Mouse (Mus musculus): Measurements from ENCODE around the gene Nav2. TPM values are rescaled to one million over a fixed set of nuclear protein-coding genes. Genes with fewer than 3 reads are reported as not detected.
A peak's percentile ranks its signal among the peaks of the same experiment; 100 is the strongest.

The Nav2 gene
- 33.9 and 34.2 TPM in 2 replicates for polyA plus RNA-seq (2015; fragmentation: Nextera tagmentation; extraction: Ambion mirVana)

DNA sequence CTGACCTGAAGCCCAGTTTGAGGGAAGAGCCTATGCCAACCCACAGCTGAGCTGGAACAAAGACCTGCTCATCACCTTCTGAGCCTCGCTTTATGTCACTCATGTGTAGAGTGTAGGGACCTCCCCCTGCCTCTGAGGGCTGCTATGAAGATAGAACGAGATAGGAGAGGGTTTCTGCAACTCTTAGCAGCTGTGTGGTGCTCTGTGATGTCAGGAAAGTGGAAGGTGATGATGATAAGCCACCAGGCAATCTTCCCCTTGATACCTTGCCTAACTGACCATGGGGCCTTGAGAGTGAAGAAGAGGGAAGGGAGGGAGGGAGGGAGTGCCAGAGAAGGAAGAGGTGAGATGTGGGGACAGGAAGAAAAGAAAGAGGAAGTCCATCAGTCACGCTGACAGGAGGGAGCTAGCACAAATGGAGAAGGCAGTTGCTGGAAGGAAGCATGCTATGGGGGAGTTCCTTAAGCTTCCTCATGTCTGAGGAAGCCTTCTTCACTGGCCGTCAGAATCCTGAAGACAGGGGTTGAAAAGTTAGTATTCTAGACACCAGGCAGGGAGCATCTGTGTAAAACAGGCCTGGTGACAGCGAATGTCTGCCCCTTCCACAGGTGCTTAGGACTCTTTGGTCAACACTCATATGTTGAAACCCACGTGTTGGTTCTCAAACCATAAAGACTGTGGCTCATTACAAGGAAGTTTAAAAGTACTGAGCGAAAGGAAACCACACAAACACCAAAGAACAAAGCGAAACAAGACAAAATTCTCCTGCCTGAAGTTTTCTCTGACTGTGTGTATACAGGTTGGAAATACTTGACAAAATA, at the start of gene Nav2:
Nav2 (plus strand) TSS at position 196 of the 821 bp plus-strand sequence.
- H3K4me2 ChIP-seq (ENCODE audit: low read depth, low read length): no peak within 1 kb of the TSS
- 51% methylated on average over 8 of the region's 8 CpGs for WGBS

DNA sequence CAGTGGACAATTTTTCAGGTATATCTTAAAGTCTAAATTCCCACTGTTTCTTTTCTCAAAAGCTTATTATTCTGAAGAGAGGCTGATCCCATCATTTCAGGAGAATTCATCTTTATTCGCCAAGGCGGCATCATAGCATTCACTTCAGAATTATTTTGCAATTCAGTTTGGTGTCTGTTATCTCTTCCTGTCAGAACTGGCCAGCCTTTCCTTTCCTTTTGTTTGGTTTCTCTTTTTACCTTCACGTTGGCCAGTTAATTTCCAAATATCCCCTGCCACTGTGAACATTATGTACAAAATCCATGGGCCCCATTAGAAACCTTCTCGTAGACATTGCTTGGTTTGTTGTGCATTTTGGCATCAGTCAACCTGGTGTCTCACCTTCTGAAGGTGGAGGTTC, 49.2 kb upstream of the Nav2 start:
- WGBS: 64% methylated on average over 4 of the region's 4 CpGs
- no peak overlapping the region for H3K4me3 ChIP-seq (ENCODE audit: low read length)
- H3K9ac ChIP-seq (ENCODE audit: low read length): no peak overlapping the region
- no peak overlapping the region for H3K4me2 ChIP-seq (ENCODE audit: low read depth, low read length)
- no peak for ATAC-seq (replicated peaks; ENCODE audit: extremely low read depth, insufficient read depth, low FRiP score)
- H3K27me3 ChIP-seq (ENCODE audit: control insufficient read depth, insufficient read depth, low read length): no peaks in the 10 kb centered on the region
- H3K4me1 ChIP-seq (ENCODE audit: control insufficient read depth, insufficient read depth, low read length): peaks cover 14% of the 10 kb centered on the region
- no peak overlapping the region for H3K27ac ChIP-seq (ENCODE audit: low read length)
- no peaks in the 10 kb centered on the region for H3K9me3 ChIP-seq (replicated peaks; ENCODE audit: control insufficient read depth, low read length)
- H3K36me3 ChIP-seq (ENCODE audit: control insufficient read depth, insufficient read depth): no peaks in the 10 kb centered on the region

More for the DNA sequence above, at the start of gene Nav2:
- H3K27me3 ChIP-seq (ENCODE audit: control insufficient read depth, insufficient read depth, low read length): no peaks in the 10 kb centered on the region
- no peak within 1 kb of the TSS for H3K9ac ChIP-seq (ENCODE audit: low read length)
- no peaks in the 10 kb centered on the region for H3K9me3 ChIP-seq (replicated peaks; ENCODE audit: control insufficient read depth, low read length)
- no peak within 1 kb of the TSS for H3K4me3 ChIP-seq (ENCODE audit: low read length)
- peak within 1 kb of the TSS; percentile 38; the same call in 1 of the 2 replicates for H3K27ac ChIP-seq (ENCODE audit: low read length)
- H3K36me3 ChIP-seq (ENCODE audit: control insufficient read depth, insufficient read depth): no peaks in the 10 kb centered on the region
- peak; percentile 72 for ATAC-seq (replicated peaks; ENCODE audit: extremely low read depth, insufficient read depth, low FRiP score)
- H3K4me1 ChIP-seq (ENCODE audit: control insufficient read depth, insufficient read depth, low read length): peaks cover 7% of the 10 kb centered on the region

DNA sequence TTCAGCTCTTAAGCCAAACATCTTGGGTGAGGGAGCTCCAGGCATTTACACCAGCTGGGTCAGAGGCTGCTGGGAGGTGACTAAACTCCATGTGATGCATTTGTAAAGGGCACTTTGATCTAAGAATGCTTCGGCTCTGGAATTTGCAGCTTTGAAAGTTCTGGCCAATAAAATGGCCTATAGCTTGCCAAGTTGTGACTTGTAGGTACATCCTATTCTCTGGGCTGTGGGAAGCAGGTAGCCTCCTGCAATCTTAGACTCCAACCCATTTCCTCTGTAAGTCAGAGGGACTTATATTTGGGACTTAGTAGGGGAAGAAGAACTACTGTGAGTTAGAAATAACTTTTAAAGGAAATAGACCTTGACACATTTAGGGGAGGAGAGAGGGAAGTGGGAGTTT, 47.6 kb upstream of the Nav2 start:
- Histone ChIP-seq H3K4me2 (ENCODE audit: low read depth, low read length) (no peak overlapping the region), H3K27ac (ENCODE audit: low read length) (no peak overlapping the region), H3K36me3 (ENCODE audit: control insufficient read depth, insufficient read depth) (peaks cover 4% of the 10 kb centered on the region; the same call in 1 of the 2 replicates), H3K9me3 (replicated peaks; ENCODE audit: control insufficient read depth, low read length) (no peaks in the 10 kb centered on the region), H3K27me3 (ENCODE audit: control insufficient read depth, insufficient read depth, low read length) (no peaks in the 10 kb centered on the region), H3K9ac (ENCODE audit: low read length) (no peak overlapping the region), H3K4me3 (ENCODE audit: low read length) (no peak overlapping the region), H3K4me1 (ENCODE audit: control insufficient read depth, insufficient read depth, low read length) (peaks cover 12% of the 10 kb centered on the region)
- 27% methylated on average over 1 of the region's 1 CpGs for WGBS
- no peak for ATAC-seq (replicated peaks; ENCODE audit: extremely low read depth, insufficient read depth, low FRiP score)

DNA sequence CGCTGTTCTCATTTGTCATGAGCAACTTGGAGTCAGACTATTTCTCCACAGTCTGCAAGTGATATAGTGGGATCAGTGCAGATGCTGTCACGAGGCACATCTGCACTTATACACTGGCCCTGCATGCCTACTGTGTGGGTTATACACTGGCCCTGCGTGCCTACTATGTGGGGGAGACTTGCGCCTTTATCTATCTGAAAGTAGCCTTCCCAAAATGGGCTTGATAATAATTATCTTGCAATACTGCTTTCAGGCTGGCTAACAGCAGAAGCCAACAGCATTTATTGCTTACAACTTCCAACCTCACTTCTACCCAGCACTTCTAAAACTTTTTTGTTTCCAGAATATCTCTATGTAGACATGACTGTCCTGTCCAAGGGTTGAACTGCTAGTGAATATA, 46.7 kb upstream of the Nav2 start:
- no peak for ATAC-seq (replicated peaks; ENCODE audit: extremely low read depth, insufficient read depth, low FRiP score)
- Histone ChIP-seq H3K27ac (ENCODE audit: low read length) (no peak overlapping the region), H3K27me3 (ENCODE audit: control insufficient read depth, insufficient read depth, low read length) (no peaks in the 10 kb centered on the region), H3K4me1 (ENCODE audit: control insufficient read depth, insufficient read depth, low read length) (peaks cover 9% of the 10 kb centered on the region), H3K4me2 (ENCODE audit: low read depth, low read length) (no peak overlapping the region), H3K4me3 (ENCODE audit: low read length) (no peak overlapping the region), H3K9ac (ENCODE audit: low read length) (no peak overlapping the region), H3K36me3 (ENCODE audit: control insufficient read depth, insufficient read depth) (peaks cover 6% of the 10 kb centered on the region; the same call in 1 of the 2 replicates), H3K9me3 (replicated peaks; ENCODE audit: control insufficient read depth, low read length) (no peaks in the 10 kb centered on the region)
- WGBS: 82% methylated on average over 4 of the region's 4 CpGs

DNA sequence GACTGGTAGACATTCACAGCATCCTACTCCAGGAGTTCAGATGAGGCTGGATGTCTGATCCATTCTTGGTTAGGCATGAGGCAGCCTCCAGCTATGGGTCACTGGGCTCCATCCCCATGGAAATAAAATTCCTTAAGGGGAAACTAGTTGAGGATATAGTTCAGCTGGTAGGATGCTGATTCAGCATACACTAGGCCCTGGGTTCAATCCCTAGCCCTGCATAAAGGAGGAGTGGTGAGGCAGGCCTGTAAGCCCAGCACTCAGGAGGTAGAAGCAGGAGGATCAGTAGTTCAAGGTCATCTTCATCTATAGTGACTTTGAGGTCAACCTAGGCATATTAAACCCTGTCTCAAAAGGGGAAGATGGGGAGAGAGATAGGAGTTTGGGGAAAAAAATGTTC, 44.3 kb upstream of the Nav2 start:
- Histone ChIP-seq H3K27ac (ENCODE audit: low read length) (no peak overlapping the region), H3K9me3 (replicated peaks; ENCODE audit: control insufficient read depth, low read length) (no peaks in the 10 kb centered on the region), H3K4me3 (ENCODE audit: low read length) (no peak overlapping the region), H3K4me1 (ENCODE audit: control insufficient read depth, insufficient read depth, low read length) (peaks cover 6% of the 10 kb centered on the region), H3K27me3 (ENCODE audit: control insufficient read depth, insufficient read depth, low read length) (no peaks in the 10 kb centered on the region), H3K4me2 (ENCODE audit: low read depth, low read length) (no peak overlapping the region), H3K9ac (ENCODE audit: low read length) (no peak overlapping the region), H3K36me3 (ENCODE audit: control insufficient read depth, insufficient read depth) (peaks cover 24% of the 10 kb centered on the region)
- no peak for ATAC-seq (replicated peaks; ENCODE audit: extremely low read depth, insufficient read depth, low FRiP score)

DNA sequence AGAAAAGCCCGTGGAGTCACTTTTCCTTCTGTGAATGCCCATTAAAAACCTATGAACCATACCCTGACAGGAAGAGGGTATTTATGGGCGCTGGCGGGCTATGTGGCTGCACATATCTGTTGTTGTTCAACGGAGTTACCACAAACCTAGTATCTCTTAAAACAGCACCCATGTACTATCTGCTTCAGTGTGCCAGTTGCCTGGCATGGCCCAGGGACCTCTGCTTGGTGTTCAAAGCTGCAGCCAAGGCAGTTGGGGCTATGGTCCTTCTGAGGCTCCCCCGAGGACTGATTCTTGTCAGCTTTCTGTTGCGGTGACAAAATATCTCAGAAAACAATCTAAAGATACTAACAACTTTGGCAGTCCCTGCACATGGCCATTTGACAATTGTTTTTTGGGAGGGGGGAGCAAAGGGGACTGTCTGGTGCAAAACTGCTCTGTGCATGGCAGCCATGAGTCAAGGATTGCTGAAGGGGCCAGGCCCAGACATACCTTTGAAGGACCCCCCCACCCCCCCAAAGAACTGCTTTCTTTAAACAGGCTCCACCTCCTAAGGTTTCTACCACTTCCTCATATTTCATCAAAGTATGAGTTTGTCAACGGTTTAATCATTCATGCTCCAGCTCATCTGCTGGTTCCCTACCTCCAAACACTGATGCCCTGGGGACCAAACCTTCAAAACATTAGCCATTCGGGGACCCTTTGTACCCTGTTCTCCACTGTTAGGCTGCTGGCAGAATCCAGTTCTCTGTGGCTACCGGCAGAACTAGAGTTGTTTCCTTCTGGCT, 43.7 kb upstream of the Nav2 start:
- Histone ChIP-seq H3K36me3 (ENCODE audit: control insufficient read depth, insufficient read depth) (peaks cover 29% of the 10 kb centered on the region), H3K9me3 (replicated peaks; ENCODE audit: control insufficient read depth, low read length) (no peaks in the 10 kb centered on the region), H3K4me1 (ENCODE audit: control insufficient read depth, insufficient read depth, low read length) (peaks cover 5% of the 10 kb centered on the region), H3K9ac (ENCODE audit: low read length) (no peak overlapping the region), H3K27me3 (ENCODE audit: control insufficient read depth, insufficient read depth, low read length) (no peaks in the 10 kb centered on the region), H3K4me3 (ENCODE audit: low read length) (no peak overlapping the region), H3K4me2 (ENCODE audit: low read depth, low read length) (no peak overlapping the region), H3K27ac (ENCODE audit: low read length) (no peak overlapping the region)
- WGBS: 83% methylated on average over 9 of the region's 9 CpGs
- no peak for ATAC-seq (replicated peaks; ENCODE audit: extremely low read depth, insufficient read depth, low FRiP score)

DNA sequence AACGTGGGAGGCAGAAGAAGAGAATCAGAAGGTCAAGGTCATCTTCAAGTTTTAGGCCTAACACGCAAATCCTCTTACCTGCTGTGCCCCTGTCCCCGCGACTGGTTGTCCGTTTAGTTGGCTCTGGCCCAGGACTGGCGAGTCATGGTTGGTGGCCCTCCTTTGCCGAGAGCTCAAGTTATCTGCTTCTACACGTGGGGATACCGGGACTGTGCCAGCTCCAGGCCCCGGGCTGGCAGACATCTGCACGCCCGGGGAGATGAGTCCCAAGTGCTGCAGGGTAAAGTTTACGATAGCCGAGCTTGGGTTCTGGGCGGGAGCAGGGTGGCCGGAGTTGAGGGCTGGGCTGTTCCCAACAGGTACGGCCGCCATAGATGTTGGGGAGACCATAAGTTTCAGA, 40.9 kb upstream of the Nav2 start:
- Histone ChIP-seq H3K36me3 (ENCODE audit: control insufficient read depth, insufficient read depth) (peaks cover 52% of the 10 kb centered on the region), H3K27ac (ENCODE audit: low read length) (no peak overlapping the region), H3K9me3 (replicated peaks; ENCODE audit: control insufficient read depth, low read length) (no peaks in the 10 kb centered on the region), H3K4me1 (ENCODE audit: control insufficient read depth, insufficient read depth, low read length) (no peaks in the 10 kb centered on the region), H3K27me3 (ENCODE audit: control insufficient read depth, insufficient read depth, low read length) (no peaks in the 10 kb centered on the region), H3K9ac (ENCODE audit: low read length) (no peak overlapping the region), H3K4me2 (ENCODE audit: low read depth, low read length) (no peak overlapping the region), H3K4me3 (ENCODE audit: low read length) (no peak overlapping the region)
- 80% methylated on average over 18 of the region's 18 CpGs for whole genome bisulfite sequencing
- ATAC-seq (replicated peaks; ENCODE audit: extremely low read depth, insufficient read depth, low FRiP score): no peak

DNA sequence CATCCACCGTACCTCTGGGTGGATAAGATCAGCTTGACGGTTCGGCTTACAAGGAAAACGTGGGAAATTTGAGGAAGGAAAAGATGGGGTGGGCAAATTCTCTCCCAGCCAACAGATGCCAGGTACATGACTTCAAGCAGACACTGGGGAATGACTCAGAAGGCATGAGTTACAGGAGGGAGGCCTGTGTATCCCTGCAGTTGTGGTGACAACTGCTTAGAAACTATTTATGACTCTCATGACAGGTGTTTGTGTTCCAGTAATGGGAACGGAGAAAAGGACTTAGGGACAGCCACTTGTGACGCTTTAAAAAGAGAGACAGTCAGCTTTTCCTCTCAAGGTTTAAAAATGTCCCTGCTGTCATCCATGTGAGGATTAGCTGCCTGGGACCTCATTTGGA, 38.4 kb upstream of the Nav2 start:
- Histone ChIP-seq H3K36me3 (ENCODE audit: control insufficient read depth, insufficient read depth) (peaks cover 75% of the 10 kb centered on the region), H3K9ac (ENCODE audit: low read length) (no peak overlapping the region), H3K4me2 (ENCODE audit: low read depth, low read length) (no peak overlapping the region), H3K27me3 (ENCODE audit: control insufficient read depth, insufficient read depth, low read length) (no peaks in the 10 kb centered on the region), H3K4me1 (ENCODE audit: control insufficient read depth, insufficient read depth, low read length) (no peaks in the 10 kb centered on the region; the same call in 1 of the 2 replicates), H3K27ac (ENCODE audit: low read length) (no peak overlapping the region), H3K4me3 (ENCODE audit: low read length) (no peak overlapping the region), H3K9me3 (replicated peaks; ENCODE audit: control insufficient read depth, low read length) (no peaks in the 10 kb centered on the region)
- WGBS: 73% methylated on average over 6 of the region's 6 CpGs
- no peak for ATAC-seq (replicated peaks; ENCODE audit: extremely low read depth, insufficient read depth, low FRiP score)

DNA sequence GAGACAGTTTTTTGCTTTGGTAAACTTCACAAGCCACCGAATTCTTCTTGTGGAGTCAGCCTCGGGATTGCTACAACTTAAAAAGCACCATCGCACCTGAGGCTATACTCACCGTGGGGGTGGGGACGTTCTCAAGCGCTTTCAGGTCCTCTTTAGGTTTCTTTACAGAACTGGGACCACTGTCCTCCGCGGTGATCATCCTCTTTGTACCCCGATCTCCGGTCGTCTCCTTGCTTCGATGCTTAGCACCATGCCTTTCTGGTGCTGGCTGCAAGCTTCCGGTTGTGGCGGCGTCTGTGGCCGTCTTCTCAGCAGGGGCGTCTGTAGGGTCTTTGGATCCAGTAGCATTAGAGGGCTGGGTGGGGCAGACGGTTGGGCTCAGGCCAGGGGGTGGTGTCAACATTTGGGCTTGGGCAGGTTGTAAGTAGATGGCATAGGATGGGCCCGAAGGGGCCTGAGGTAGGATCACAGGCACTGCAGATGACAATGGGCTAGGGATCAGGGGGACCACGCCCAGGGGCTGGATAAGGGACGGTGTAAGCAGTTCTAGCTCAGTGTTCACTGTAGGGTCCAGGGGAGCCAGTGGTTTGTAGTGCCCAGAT, 37.8 kb upstream of the Nav2 start:
- Histone ChIP-seq H3K27ac (ENCODE audit: low read length) (no peak overlapping the region), H3K4me1 (ENCODE audit: control insufficient read depth, insufficient read depth, low read length) (no peaks in the 10 kb centered on the region; the same call in 1 of the 2 replicates), H3K9ac (ENCODE audit: low read length) (no peak overlapping the region), H3K36me3 (ENCODE audit: control insufficient read depth, insufficient read depth) (peaks cover 77% of the 10 kb centered on the region), H3K9me3 (replicated peaks; ENCODE audit: control insufficient read depth, low read length) (no peaks in the 10 kb centered on the region), H3K27me3 (ENCODE audit: control insufficient read depth, insufficient read depth, low read length) (no peaks in the 10 kb centered on the region), H3K4me2 (ENCODE audit: low read depth, low read length) (no peak overlapping the region), H3K4me3 (ENCODE audit: low read length) (no peak overlapping the region)
- WGBS: 95% methylated on average over 21 of the region's 21 CpGs
- no peak for ATAC-seq (replicated peaks; ENCODE audit: extremely low read depth, insufficient read depth, low FRiP score)

Measured in heart, embryonic 16.5 days (tissue).